Mouse (Mus musculus): ENCODE results near the gene Sh3gl1.

DNA sequence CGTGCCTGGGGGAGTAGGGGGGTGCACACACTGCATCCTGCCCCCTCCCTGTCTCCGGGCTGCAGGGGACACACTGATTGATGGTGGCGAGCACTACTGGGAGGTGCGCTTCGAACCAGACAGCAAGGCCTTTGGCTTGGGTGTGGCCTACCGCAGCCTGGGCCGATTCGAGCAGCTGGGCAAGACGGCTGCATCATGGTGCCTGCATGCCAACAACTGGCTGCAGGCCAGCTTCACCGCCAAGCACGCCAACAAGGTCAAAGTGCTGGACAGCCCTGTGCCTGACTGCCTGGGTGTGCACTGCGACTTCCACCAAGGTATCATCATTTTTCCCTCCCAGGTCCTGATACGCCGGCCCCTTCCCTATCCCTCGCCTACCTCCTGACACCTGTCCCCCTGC lies 40.4 kb downstream of the Sh3gl1 start:
- no peak for TF ChIP-seq GATA1 (IDR thresholded peaks at IDR 0.05; ENCODE audit: borderline replicate concordance, low read length)
- no peak for TF ChIP-seq FLI1 (IDR thresholded peaks at IDR 0.05; ENCODE audit: low read length)
